Mouse (Mus musculus) midbrain, embryonic 14.5 days (tissue): ENCODE measurements at regions not wholly inside any gene's neighbourhood (a gene's known extent, or its start where the extent isn't known, plus 50 kb on each side); places are given as distances from the start of the nearest gene placed in this dataset.

Source experiments
- ATAC-seq: fragments of 200-750 bp; cut with Nextera tagmentation; 2 replicates; pipeline ENCODE4 v1.8.0; 2017; ENCODE audit warnings: moderate number of reproducible peaks, moderate library complexity; ENCODE audit not compliant: low FRiP score, low TSS enrichment
- DNase-seq: peaks from one replicate; pipeline ENCODE4 v3.0.0-alpha.2; 2015
- H3K27ac ChIP-seq: fragments of 300-500 bp; sonication (generic); replicated peaks from 2 replicates; pipeline ENCODE4 v1.5.1; 2014; ENCODE audit warnings: mild to moderate bottlenecking, low read depth, low read length, moderate library complexity
- H3K27me3 ChIP-seq: fragments of 300-500 bp; sonication (generic); 2 replicates; pipeline ENCODE4 v1.6.1; 2014; ENCODE audit warnings: low read length, control low read depth, mixed read lengths; ENCODE audit not compliant: control insufficient read depth, insufficient read depth
- H3K36me3 ChIP-seq: fragments of 300-500 bp; sonication (generic); 2 replicates; pipeline ENCODE4 v1.6.1; 2014; ENCODE audit warnings: low read length, control low read depth; ENCODE audit not compliant: control insufficient read depth, insufficient read depth
- H3K4me1 ChIP-seq: fragments of 300-500 bp; sonication (generic); 2 replicates; pipeline ENCODE4 v1.6.1; 2014; ENCODE audit warnings: mild to moderate bottlenecking, antibody characterized with exemption, low read length, control low read depth; ENCODE audit not compliant: control insufficient read depth, insufficient read depth
- H3K4me2 ChIP-seq: fragments of 300-500 bp; sonication (generic); 2 replicates; pipeline ENCODE4 v1.6.1; 2014; ENCODE audit warnings: mild to moderate bottlenecking, low read length, moderate library complexity
- H3K4me3 ChIP-seq: fragments of 300-500 bp; sonication (generic); replicated peaks from 2 replicates; pipeline ENCODE4 v1.5.1; 2014; ENCODE audit warnings: low read depth, low read length
- H3K9ac ChIP-seq: fragments of 300-500 bp; sonication (generic); replicated peaks from 2 replicates; pipeline ENCODE4 v1.6.1; 2014; ENCODE audit warnings: mild to moderate bottlenecking, low read length, moderate library complexity
- H3K9me3 ChIP-seq: fragments of 300-500 bp; sonication (generic); 2 replicates; pipeline ENCODE4 v1.6.1; 2016; ENCODE audit warnings: low read length, control low read depth, mixed read lengths; ENCODE audit not compliant: control insufficient read depth
- WGBS: fragments of 180-500 bp; shearing (Covaris S2); extraction: QIAGEN DNeasy Blood & Tissue Kit; methylation state at CpG from one replicate; pipeline ENCODE4 v1.1.7; 2014; 5-methylcytosine and 5-hydroxymethylcytosine counted together

GRCm38 (mm10) chr13:38878718-38879669, 81.7 kb downstream of the Slc35b3 start:
- 0 out of 2 replicates have a peak overlapping the region, but pooled peaks have one; percentile 14 for H3K27ac ChIP-seq
- WGBS: 63% methylated on average over 7 of the region's 7 CpGs
- no peak overlapping the region for H3K4me2 ChIP-seq

GRCm38 (mm10) chr13:38875923-38876322, 84.8 kb downstream of the Slc35b3 start:
- DNase-seq: no peak
- no peak for ATAC-seq
- H3K36me3 ChIP-seq: no peaks in the 10 kb centered on the region
- no peaks in the 10 kb centered on the region for H3K27me3 ChIP-seq
- H3K4me1 ChIP-seq: no peaks in the 10 kb centered on the region
- H3K9ac ChIP-seq: no peak overlapping the region
- no peak overlapping the region for H3K27ac ChIP-seq
- no peak overlapping the region for H3K4me3 ChIP-seq
- no peak overlapping the region for H3K4me2 ChIP-seq
- no peaks in the 10 kb centered on the region for H3K9me3 ChIP-seq
- 89% methylated on average over 2 of the region's 2 CpGs for WGBS

More at GRCm38 (mm10) chr13:38878718-38879669, 81.7 kb downstream of the Slc35b3 start:
- H3K9me3 ChIP-seq: no peaks in the 10 kb centered on the region
- no peaks in the 10 kb centered on the region for H3K36me3 ChIP-seq
- no peaks in the 10 kb centered on the region for H3K27me3 ChIP-seq
- H3K4me3 ChIP-seq: no peak overlapping the region
- H3K9ac ChIP-seq: no peak overlapping the region
- ATAC-seq: peak; percentile 72; the same call in 1 of the 2 replicates
- H3K4me1 ChIP-seq: no peaks in the 10 kb centered on the region
- peak; percentile 56 for DNase-seq

DNA sequence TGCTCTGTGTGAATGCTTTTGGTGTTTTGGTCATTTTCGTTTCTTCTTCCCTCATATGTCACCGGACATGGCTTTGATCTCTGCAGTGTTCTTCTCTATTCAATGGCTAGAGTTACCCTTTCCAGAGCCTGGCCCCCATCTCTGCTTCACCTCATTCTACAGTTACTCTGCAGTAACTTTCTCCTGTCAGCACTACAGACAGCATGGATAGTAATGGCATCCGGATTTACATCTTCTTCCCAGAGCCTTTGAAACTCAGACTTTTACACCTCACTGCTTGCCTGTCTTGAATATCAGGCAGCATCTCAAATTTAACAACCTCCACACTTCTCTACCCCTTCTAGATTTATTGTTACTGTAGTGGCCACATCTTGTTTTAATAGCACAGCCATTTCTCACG, 96.7 kb downstream of the Slc35b3 start:
- Histone ChIP-seq H3K27ac (no peak overlapping the region), H3K36me3 (no peaks in the 10 kb centered on the region), H3K27me3 (no peaks in the 10 kb centered on the region), H3K4me2 (no peak overlapping the region), H3K9ac (no peak overlapping the region), H3K4me1 (no peaks in the 10 kb centered on the region), H3K9me3 (no peaks in the 10 kb centered on the region), H3K4me3 (no peak overlapping the region)
- 88% methylated on average over 4 of the region's 4 CpGs for WGBS
- no peak for ATAC-seq
- no peak for DNase-seq

DNA sequence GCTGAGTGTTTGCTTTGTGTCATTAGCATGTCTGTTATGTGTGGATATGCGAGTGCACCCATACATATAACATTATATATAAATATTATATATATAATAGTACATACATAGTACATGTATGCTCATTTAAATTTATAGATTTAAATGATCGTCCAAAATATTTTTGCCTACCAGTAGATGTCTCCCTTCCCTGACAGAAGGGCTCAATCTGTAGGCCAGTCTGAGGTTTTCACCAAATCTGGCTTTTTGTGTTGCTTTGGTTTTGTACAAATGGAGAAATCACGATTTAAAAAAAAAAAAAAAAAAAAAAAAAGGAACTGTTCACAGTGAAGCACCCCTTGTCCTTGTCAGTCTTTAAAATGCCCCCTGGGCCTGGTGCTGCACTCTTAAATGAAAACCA, 104.9 kb downstream of the Slc35b3 start:
- DNase-seq (peak; percentile 56), ATAC-seq (no peak)
- Histone ChIP-seq H3K4me2 (no peak overlapping the region), H3K9ac (no peak overlapping the region), H3K4me1 (no peaks in the 10 kb centered on the region), H3K27me3 (no peaks in the 10 kb centered on the region), H3K27ac (no peak overlapping the region), H3K9me3 (no peaks in the 10 kb centered on the region), H3K4me3 (no peak overlapping the region), H3K36me3 (no peaks in the 10 kb centered on the region)
- 61% methylated on average over 3 of the region's 3 CpGs for WGBS

GRCm38 (mm10) chr13:38854986-38855385, 105.7 kb downstream of the Slc35b3 start:
- H3K36me3 ChIP-seq: no peaks in the 10 kb centered on the region
- no peaks in the 10 kb centered on the region for H3K9me3 ChIP-seq
- H3K4me1 ChIP-seq: no peaks in the 10 kb centered on the region
- no peak overlapping the region for H3K27ac ChIP-seq
- DNase-seq (no peak), ATAC-seq (no peak)
- H3K27me3 ChIP-seq: no peaks in the 10 kb centered on the region
- no peak overlapping the region for H3K9ac ChIP-seq
- no peak overlapping the region for H3K4me3 ChIP-seq
- no peak overlapping the region for H3K4me2 ChIP-seq
- 85% methylated on average over 2 of the region's 2 CpGs for WGBS

DNA sequence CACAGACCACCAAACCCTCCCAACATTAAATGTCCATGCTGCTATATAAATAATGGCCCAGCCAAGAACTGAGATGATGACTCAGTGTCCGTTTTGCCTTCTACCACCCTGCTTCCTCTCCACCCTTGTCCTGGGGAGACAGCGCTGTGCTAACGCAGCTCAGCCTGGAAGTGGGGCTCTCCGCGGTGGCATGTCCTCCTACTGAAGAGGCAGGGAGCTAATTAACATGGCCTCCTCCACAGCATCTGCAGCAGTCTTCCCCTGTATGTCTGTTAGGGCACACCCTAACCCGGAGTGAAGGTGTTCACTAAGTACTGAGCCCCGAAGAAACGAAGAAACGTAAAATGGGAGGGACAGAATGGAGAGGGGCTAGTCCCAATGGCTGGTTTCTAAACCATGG, 107.8 kb downstream of the Slc35b3 start:
- H3K27ac ChIP-seq: no peak overlapping the region
- H3K9ac ChIP-seq: no peak overlapping the region
- no peak overlapping the region for H3K4me2 ChIP-seq
- H3K27me3 ChIP-seq: no peaks in the 10 kb centered on the region
- H3K9me3 ChIP-seq: no peaks in the 10 kb centered on the region
- ATAC-seq (no peak), DNase-seq (no peak)
- no peaks in the 10 kb centered on the region for H3K4me1 ChIP-seq
- no peaks in the 10 kb centered on the region for H3K36me3 ChIP-seq
- H3K4me3 ChIP-seq: no peak overlapping the region
- 55% methylated on average over 9 of the region's 9 CpGs for WGBS

- no peak for DNase-seq
- no peaks in the 10 kb centered on the region for H3K36me3 ChIP-seq
These were observed 108.9 kb downstream of the Slc35b3 start for GRCm38 (mm10) chr13:38851820-38852219.

GRCm38 (mm10) chr13:38838231-38838630, 122.4 kb downstream of the Slc35b3 start:
- ATAC-seq: no peak

More at GRCm38 (mm10) chr13:38851820-38852219, 108.9 kb downstream of the Slc35b3 start:
- Histone ChIP-seq H3K9me3 (no peaks in the 10 kb centered on the region), H3K4me3 (no peak overlapping the region), H3K27ac (no peak overlapping the region), H3K9ac (no peak overlapping the region), H3K4me2 (no peak overlapping the region), H3K27me3 (no peaks in the 10 kb centered on the region), H3K4me1 (no peaks in the 10 kb centered on the region)
- no peak for ATAC-seq
- 88% methylated on average over 7 of the region's 7 CpGs for WGBS

GRCm38 (mm10) chr13:38825649-38826048, 135.0 kb downstream of the Slc35b3 start:
- Histone ChIP-seq H3K9ac (no peak overlapping the region), H3K4me1 (no peaks in the 10 kb centered on the region), H3K27ac (no peak overlapping the region), H3K9me3 (no peaks in the 10 kb centered on the region), H3K36me3 (no peaks in the 10 kb centered on the region), H3K4me3 (no peak overlapping the region), H3K27me3 (no peaks in the 10 kb centered on the region), H3K4me2 (no peak overlapping the region)
- DNase-seq (no peak), ATAC-seq (no peak)
- WGBS: 22% methylated on average over 2 of the region's 2 CpGs

More at GRCm38 (mm10) chr13:38838231-38838630, 122.4 kb downstream of the Slc35b3 start:
- no peaks in the 10 kb centered on the region for H3K9me3 ChIP-seq
- no peak overlapping the region for H3K4me3 ChIP-seq
- H3K36me3 ChIP-seq: no peaks in the 10 kb centered on the region
- 76% methylated on average over 5 of the region's 5 CpGs for WGBS
- no peaks in the 10 kb centered on the region for H3K4me1 ChIP-seq
- H3K9ac ChIP-seq: no peak overlapping the region
- H3K4me2 ChIP-seq: no peak overlapping the region
- no peaks in the 10 kb centered on the region for H3K27me3 ChIP-seq
- H3K27ac ChIP-seq: no peak overlapping the region
- DNase-seq: no peak
